Mouse (Mus musculus): ENCODE measurements around the gene Ermp1. TPM values are rescaled to one million over a fixed set of nuclear protein-coding genes. Genes with fewer than 3 reads are reported as not detected.
A peak's percentile ranks its signal among the peaks of the same experiment; 100 is the strongest.

Ermp1 gene
- polyA plus RNA-seq, 1 experiment = 18.9 TPM

DNA sequence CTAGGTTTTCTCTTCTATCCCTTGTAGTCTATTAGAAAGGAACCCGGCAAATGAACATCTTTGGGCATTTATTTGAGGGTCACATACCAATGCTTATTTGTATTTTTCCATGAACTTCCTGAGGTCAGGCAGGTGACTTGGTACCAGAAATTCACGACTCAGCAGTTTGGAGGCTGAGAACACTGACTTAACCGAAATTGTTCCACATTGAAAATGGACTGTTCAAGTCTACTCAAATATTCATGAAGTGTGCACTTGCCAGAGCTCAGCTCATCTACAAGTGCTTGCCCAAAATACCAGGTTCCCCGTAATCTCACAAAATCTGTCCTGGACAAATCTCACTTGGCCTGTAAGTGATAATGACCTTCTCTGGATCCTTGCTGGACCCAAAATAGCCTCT, 7.8 kb upstream of the Ermp1 start:
- TF ChIP-seq POLR2A (IDR thresholded peaks at IDR 0.05; ENCODE audit: control insufficient read depth, low read depth, low read length) (no peak), CTCF (IDR thresholded peaks at IDR 0.05; ENCODE audit: control insufficient read depth, insufficient read depth, insufficient replicate concordance, low read depth, low read length) (no peak)
- no peaks in the 10 kb centered on the region for H3K27me3 ChIP-seq (ENCODE audit: control insufficient read depth, insufficient read depth, low read length)
- no peak overlapping the region for H3K27ac ChIP-seq (ENCODE audit: control insufficient read depth, insufficient read depth, low read depth, low read length)
- H3K4me1 ChIP-seq (ENCODE audit: control insufficient read depth, insufficient read depth, low read length) = 0 out of 2 replicates have a peak, but pooled peaks cover 2% of the 10 kb centered on the region
- no peak overlapping the region for H3K4me3 ChIP-seq (ENCODE audit: control insufficient read depth, low read depth, low read length)
- no peaks in the 10 kb centered on the region for H3K36me3 ChIP-seq (ENCODE audit: control insufficient read depth, insufficient read depth, low read length)

DNA sequence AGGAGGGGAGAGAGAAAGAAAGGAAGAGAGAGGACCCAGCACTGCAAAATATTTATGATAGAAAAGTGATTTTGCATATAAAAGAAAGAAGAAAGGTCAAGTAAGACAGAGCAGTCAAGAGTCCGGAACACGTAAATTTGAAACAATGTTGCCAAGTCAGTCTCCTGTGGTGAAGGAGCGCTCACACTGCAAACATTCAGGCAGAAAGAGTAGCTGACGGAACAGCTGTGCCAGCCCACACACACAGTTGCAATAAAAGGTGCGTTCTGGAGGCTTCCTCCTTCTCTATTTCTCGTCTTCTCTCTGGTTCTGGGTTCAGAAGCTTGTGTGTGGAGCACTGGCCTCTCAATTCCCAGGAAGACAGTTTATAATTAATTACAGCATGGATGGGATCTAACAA, 6.9 kb upstream of the Ermp1 start:
- H3K27ac ChIP-seq (ENCODE audit: control insufficient read depth, insufficient read depth, low read depth, low read length) = no peak overlapping the region
- H3K4me3 ChIP-seq (ENCODE audit: control insufficient read depth, low read depth, low read length) = no peak overlapping the region
- H3K27me3 ChIP-seq (ENCODE audit: control insufficient read depth, insufficient read depth, low read length) = no peaks in the 10 kb centered on the region
- H3K36me3 ChIP-seq (ENCODE audit: control insufficient read depth, insufficient read depth, low read length) = no peaks in the 10 kb centered on the region
- H3K4me1 ChIP-seq (ENCODE audit: control insufficient read depth, insufficient read depth, low read length) = 0 out of 2 replicates have a peak, but pooled peaks cover 2% of the 10 kb centered on the region
- TF ChIP-seq POLR2A (IDR thresholded peaks at IDR 0.05; ENCODE audit: control insufficient read depth, low read depth, low read length) (no peak), CTCF (IDR thresholded peaks at IDR 0.05; ENCODE audit: control insufficient read depth, insufficient read depth, insufficient replicate concordance, low read depth, low read length) (no peak)

DNA sequence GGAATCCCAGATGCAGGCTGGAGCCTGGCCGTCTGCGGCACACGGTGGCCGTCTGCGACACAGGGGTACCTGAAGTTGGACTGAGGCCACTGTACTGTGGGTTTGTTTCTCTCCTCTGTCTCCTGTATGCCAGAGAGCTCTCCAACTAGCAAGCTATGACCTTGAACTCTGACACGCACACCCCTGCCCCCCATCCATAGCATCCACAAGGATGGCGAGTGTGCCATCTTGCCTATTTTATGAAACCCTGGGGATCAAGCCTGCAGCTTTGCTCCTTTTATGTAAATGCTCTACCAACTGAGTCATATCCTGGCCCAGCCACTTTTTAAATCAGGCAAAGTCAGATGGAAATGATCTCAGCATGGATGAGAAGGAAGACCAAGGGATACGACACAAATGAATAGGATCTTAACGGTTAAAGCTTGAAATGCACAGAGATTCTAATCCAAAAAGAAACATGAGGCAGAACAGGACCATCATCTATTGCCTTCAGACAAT, 5.6 kb upstream of the Ermp1 start:
- H3K4me3 ChIP-seq (ENCODE audit: control insufficient read depth, low read depth, low read length) = no peak overlapping the region
- H3K4me1 ChIP-seq (ENCODE audit: control insufficient read depth, insufficient read depth, low read length) = 0 out of 2 replicates have a peak, but pooled peaks cover 2% of the 10 kb centered on the region
- H3K27ac ChIP-seq (ENCODE audit: control insufficient read depth, insufficient read depth, low read depth, low read length) = no peak overlapping the region
- no peaks in the 10 kb centered on the region for H3K27me3 ChIP-seq (ENCODE audit: control insufficient read depth, insufficient read depth, low read length)
- no peaks in the 10 kb centered on the region for H3K36me3 ChIP-seq (ENCODE audit: control insufficient read depth, insufficient read depth, low read length)
- TF ChIP-seq POLR2A (IDR thresholded peaks at IDR 0.05; ENCODE audit: control insufficient read depth, low read depth, low read length) = no peak

DNA sequence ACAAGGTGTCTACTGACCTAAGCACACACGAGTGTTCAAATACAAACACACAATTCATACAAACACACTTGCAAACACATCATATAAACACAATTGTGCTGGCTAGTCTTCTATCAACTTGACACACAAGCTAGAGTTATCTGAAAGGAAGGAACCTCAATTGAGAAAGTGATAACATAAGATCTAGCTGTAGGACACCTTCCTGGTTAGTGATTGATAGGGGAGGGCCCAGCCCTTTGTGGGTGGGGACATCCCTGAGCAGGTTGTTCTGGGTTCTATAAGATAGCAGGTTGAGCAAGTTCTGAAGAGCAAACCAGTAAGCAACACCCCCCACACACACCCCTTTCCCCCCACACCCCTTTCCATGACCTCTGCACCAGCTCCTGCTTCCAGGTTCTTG, 1.5 kb upstream of the Ermp1 start:
- Histone ChIP-seq H3K27me3 (ENCODE audit: control insufficient read depth, insufficient read depth, low read length) (no peaks in the 10 kb centered on the region), H3K4me1 (ENCODE audit: control insufficient read depth, insufficient read depth, low read length) (no peaks in the 10 kb centered on the region; the same call in 1 of the 2 replicates), H3K4me3 (ENCODE audit: control insufficient read depth, low read depth, low read length) (no peak overlapping the region), H3K27ac (ENCODE audit: control insufficient read depth, insufficient read depth, low read depth, low read length) (no peak overlapping the region), H3K36me3 (ENCODE audit: control insufficient read depth, insufficient read depth, low read length) (no peaks in the 10 kb centered on the region; the same call in 1 of the 2 replicates)
- no peak for TF ChIP-seq CTCF (IDR thresholded peaks at IDR 0.05; ENCODE audit: control insufficient read depth, insufficient read depth, insufficient replicate concordance, low read depth, low read length)
- TF ChIP-seq POLR2A (IDR thresholded peaks at IDR 0.05; ENCODE audit: control insufficient read depth, low read depth, low read length) = no peak

DNA sequence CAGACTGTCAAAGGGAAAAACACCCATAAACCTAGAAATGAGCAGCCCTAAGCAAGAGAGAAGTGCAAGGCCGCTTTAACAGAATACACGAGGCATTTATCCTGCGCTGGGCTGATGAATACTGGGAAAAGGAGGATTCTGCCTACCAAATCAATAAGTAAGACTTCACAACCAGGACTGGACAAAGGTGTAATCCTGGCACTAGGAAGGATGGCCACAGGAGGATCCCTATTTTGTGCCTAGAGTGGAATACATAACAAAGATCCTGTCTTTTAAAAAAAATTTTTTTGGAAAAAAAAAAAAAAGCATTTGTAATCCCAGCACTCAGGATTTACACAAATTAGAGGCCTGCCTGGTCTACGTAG, 317 bp upstream of the Ermp1 start:
- H3K27me3 ChIP-seq (ENCODE audit: control insufficient read depth, insufficient read depth, low read length) = no peaks in the 10 kb centered on the region
- H3K27ac ChIP-seq (ENCODE audit: control insufficient read depth, insufficient read depth, low read depth, low read length) = peak overlapping the region; percentile 89
- TF ChIP-seq CTCF (IDR thresholded peaks at IDR 0.05; ENCODE audit: control insufficient read depth, insufficient read depth, insufficient replicate concordance, low read depth, low read length) (no peak), POLR2A (IDR thresholded peaks at IDR 0.05; ENCODE audit: control insufficient read depth, low read depth, low read length) (no peak)
- peak overlapping the region; percentile 93 for H3K4me3 ChIP-seq (ENCODE audit: control insufficient read depth, low read depth, low read length)
- H3K36me3 ChIP-seq (ENCODE audit: control insufficient read depth, insufficient read depth, low read length) = no peaks in the 10 kb centered on the region; the same call in 1 of the 2 replicates
- no peaks in the 10 kb centered on the region; the same call in 1 of the 2 replicates for H3K4me1 ChIP-seq (ENCODE audit: control insufficient read depth, insufficient read depth, low read length)

DNA sequence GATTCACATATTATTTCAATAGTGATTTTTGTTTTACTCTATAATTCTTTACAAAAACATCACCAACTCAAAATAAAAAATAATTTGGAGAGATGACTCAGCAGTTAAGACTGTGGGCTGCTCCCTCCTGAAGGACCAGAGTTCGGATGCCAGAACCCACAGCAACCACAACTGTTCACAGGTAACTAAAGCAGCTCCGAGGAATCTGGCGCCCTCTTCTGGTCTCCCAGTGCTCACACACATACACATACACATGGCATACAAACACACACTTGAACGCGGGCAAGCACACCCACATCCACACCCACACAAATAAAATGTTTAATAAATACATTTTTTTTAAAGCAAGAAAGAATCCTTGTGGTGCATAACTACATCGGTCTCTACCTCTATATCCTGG, 3.5 kb downstream of the Ermp1 start:
- Histone ChIP-seq H3K4me1 (ENCODE audit: control insufficient read depth, insufficient read depth, low read length) (no peaks in the 10 kb centered on the region; the same call in none of the 2 replicates), H3K27me3 (ENCODE audit: control insufficient read depth, insufficient read depth, low read length) (no peaks in the 10 kb centered on the region), H3K27ac (ENCODE audit: control insufficient read depth, insufficient read depth, low read depth, low read length) (no peak overlapping the region), H3K4me3 (ENCODE audit: control insufficient read depth, low read depth, low read length) (no peak overlapping the region), H3K36me3 (ENCODE audit: control insufficient read depth, insufficient read depth, low read length) (peaks cover 1% of the 10 kb centered on the region; the same call in 1 of the 2 replicates)
- no peak for TF ChIP-seq CTCF (IDR thresholded peaks at IDR 0.05; ENCODE audit: control insufficient read depth, insufficient read depth, insufficient replicate concordance, low read depth, low read length)
- TF ChIP-seq POLR2A (IDR thresholded peaks at IDR 0.05; ENCODE audit: control insufficient read depth, low read depth, low read length) = no peak

DNA sequence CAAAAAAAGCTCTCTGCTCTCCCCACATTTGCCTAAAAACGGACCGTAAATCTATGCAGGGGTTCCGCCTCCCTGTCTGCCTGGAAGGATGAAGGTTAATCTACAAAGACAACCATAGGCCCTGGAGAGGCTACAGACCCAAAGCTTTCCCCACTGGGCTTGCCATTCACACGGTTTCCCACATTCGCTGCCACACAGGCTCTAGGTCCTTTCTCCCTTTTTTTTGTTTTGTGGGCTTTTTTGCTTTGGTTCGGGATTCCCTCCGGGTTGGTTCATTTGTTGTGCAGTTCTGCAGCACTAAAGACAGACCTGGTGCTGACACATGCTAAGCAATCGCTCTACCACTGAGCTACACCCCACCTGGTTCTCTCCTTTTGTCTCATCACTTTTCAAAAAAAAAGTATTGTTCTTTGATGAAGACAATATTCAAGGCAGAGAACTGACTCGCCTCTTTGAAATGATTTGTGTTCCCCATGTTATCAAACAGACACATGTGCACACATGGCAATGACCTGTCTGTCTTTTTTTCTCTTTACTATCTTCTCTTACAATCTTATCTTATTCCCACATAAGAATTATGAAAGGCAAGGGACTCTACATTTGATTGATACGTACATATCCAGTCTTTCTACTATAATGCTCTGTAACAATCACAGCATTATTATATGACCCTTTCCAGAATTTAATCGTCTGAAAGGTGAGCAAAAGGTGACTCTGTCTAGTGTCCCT, 4.9 kb downstream of the Ermp1 start:
- H3K4me1 ChIP-seq (ENCODE audit: control insufficient read depth, insufficient read depth, low read length) = no peaks in the 10 kb centered on the region; the same call in none of the 2 replicates
- TF ChIP-seq CTCF (IDR thresholded peaks at IDR 0.05; ENCODE audit: control insufficient read depth, insufficient read depth, insufficient replicate concordance, low read depth, low read length) (no peak), POLR2A (IDR thresholded peaks at IDR 0.05; ENCODE audit: control insufficient read depth, low read depth, low read length) (no peak)

More for the DNA sequence above, 4.9 kb downstream of the Ermp1 start:
- H3K27ac ChIP-seq (ENCODE audit: control insufficient read depth, insufficient read depth, low read depth, low read length) = no peak overlapping the region
- no peak overlapping the region for H3K4me3 ChIP-seq (ENCODE audit: control insufficient read depth, low read depth, low read length)
- no peaks in the 10 kb centered on the region for H3K27me3 ChIP-seq (ENCODE audit: control insufficient read depth, insufficient read depth, low read length)
- peaks cover 1% of the 10 kb centered on the region; the same call in 1 of the 2 replicates for H3K36me3 ChIP-seq (ENCODE audit: control insufficient read depth, insufficient read depth, low read length)

Data from testis, adult 2 months (tissue).